Mouse (Mus musculus): Measurements from ENCODE around the gene Hbs1l. TPM values are rescaled to one million over a fixed set of nuclear protein-coding genes. Genes with fewer than 3 reads are reported as not detected.

Gene Hbs1l
- polyA plus RNA-seq, 1 experiment from 2014 or later: 125 TPM

GRCm38 (mm10) chr10:21295397-21295758 is 401 bp upstream of the Hbs1l start:
- Histone ChIP-seq H3K4me3 (ENCODE audit: low read depth, low read length) (peak overlapping the region; percentile 91), H3K4me2 (replicated peaks; ENCODE audit: low read depth, low read length) (peak overlapping the region; percentile 18; the same call in 1 of the 2 replicates), H3K9me3 (ENCODE audit: control insufficient read depth, low read length) (no peaks in the 10 kb centered on the region), H3K27me3 (ENCODE audit: control insufficient read depth, insufficient read depth, low read length) (no peaks in the 10 kb centered on the region), H3K27ac (ENCODE audit: low read depth, low read length) (no peak overlapping the region), H3K36me3 (ENCODE audit: control insufficient read depth, insufficient read depth, low read length) (peaks cover 3% of the 10 kb centered on the region; the same call in 1 of the 2 replicates), H3K9ac (ENCODE audit: low read depth, low read length) (no peak overlapping the region; the same call in 1 of the 2 replicates), H3K4me1 (replicated peaks; ENCODE audit: control insufficient read depth, insufficient read depth, low read length) (no peaks in the 10 kb centered on the region)
- DNase-seq (ENCODE audit: low spot score) (no peak), ATAC-seq (ENCODE audit: low FRiP score) (peak; percentile 55)
- WGBS: 57% methylated on average over 4 of the region's 4 CpGs

- DNase-seq (ENCODE audit: low spot score) (no peak), ATAC-seq (ENCODE audit: low FRiP score) (no peak)
- H3K9ac ChIP-seq (ENCODE audit: low read depth, low read length): no peak overlapping the region
- no peaks in the 10 kb centered on the region for H3K4me1 ChIP-seq (replicated peaks; ENCODE audit: control insufficient read depth, insufficient read depth, low read length)
- H3K9me3 ChIP-seq (ENCODE audit: control insufficient read depth, low read length): no peaks in the 10 kb centered on the region
- no peaks in the 10 kb centered on the region for H3K27me3 ChIP-seq (ENCODE audit: control insufficient read depth, insufficient read depth, low read length)
- no peak overlapping the region for H3K4me3 ChIP-seq (ENCODE audit: low read depth, low read length)
- H3K36me3 ChIP-seq (ENCODE audit: control insufficient read depth, insufficient read depth, low read length): peaks cover 3% of the 10 kb centered on the region; the same call in 1 of the 2 replicates
- 89% methylated on average over 2 of the region's 2 CpGs for WGBS
- no peak overlapping the region for H3K27ac ChIP-seq (ENCODE audit: low read depth, low read length)
- no peak overlapping the region for H3K4me2 ChIP-seq (replicated peaks; ENCODE audit: low read depth, low read length)
Measured at GRCm38 (mm10) chr10:21298972-21299371, 3.2 kb downstream of the Hbs1l start.

- 93% methylated on average over 7 of the region's 7 CpGs for WGBS
- DNase-seq (ENCODE audit: low spot score) (no peak), ATAC-seq (ENCODE audit: low FRiP score) (no peak)
- Histone ChIP-seq H3K4me1 (replicated peaks; ENCODE audit: control insufficient read depth, insufficient read depth, low read length) (no peaks in the 10 kb centered on the region), H3K27ac (ENCODE audit: low read depth, low read length) (no peak overlapping the region), H3K27me3 (ENCODE audit: control insufficient read depth, insufficient read depth, low read length) (no peaks in the 10 kb centered on the region), H3K9me3 (ENCODE audit: control insufficient read depth, low read length) (no peaks in the 10 kb centered on the region), H3K36me3 (ENCODE audit: control insufficient read depth, insufficient read depth, low read length) (peaks cover 3% of the 10 kb centered on the region; the same call in 1 of the 2 replicates), H3K4me2 (replicated peaks; ENCODE audit: low read depth, low read length) (no peak overlapping the region), H3K4me3 (ENCODE audit: low read depth, low read length) (no peak overlapping the region), H3K9ac (ENCODE audit: low read depth, low read length) (no peak overlapping the region)
Measured at GRCm38 (mm10) chr10:21301822-21302221, 6.0 kb downstream of the Hbs1l start.

- 85% methylated on average over 11 of the region's 11 CpGs for WGBS
- ATAC-seq (ENCODE audit: low FRiP score): no peak
- DNase-seq (ENCODE audit: low spot score): no peak
- H3K4me1 ChIP-seq (replicated peaks; ENCODE audit: control insufficient read depth, insufficient read depth, low read length): no peaks in the 10 kb centered on the region
- peaks cover 3% of the 10 kb centered on the region; the same call in 1 of the 2 replicates for H3K36me3 ChIP-seq (ENCODE audit: control insufficient read depth, insufficient read depth, low read length)
- no peaks in the 10 kb centered on the region for H3K27me3 ChIP-seq (ENCODE audit: control insufficient read depth, insufficient read depth, low read length)
- no peaks in the 10 kb centered on the region for H3K9me3 ChIP-seq (ENCODE audit: control insufficient read depth, low read length)
- H3K27ac ChIP-seq (ENCODE audit: low read depth, low read length): no peak overlapping the region
- H3K4me3 ChIP-seq (ENCODE audit: low read depth, low read length): no peak overlapping the region
- no peak overlapping the region for H3K9ac ChIP-seq (ENCODE audit: low read depth, low read length)
- no peak overlapping the region for H3K4me2 ChIP-seq (replicated peaks; ENCODE audit: low read depth, low read length)
Measured at GRCm38 (mm10) chr10:21304672-21305632, 9.2 kb downstream of the Hbs1l start.

- Histone ChIP-seq H3K9ac (ENCODE audit: low read depth, low read length) (no peak overlapping the region), H3K9me3 (ENCODE audit: control insufficient read depth, low read length) (no peaks in the 10 kb centered on the region), H3K4me1 (replicated peaks; ENCODE audit: control insufficient read depth, insufficient read depth, low read length) (no peaks in the 10 kb centered on the region), H3K4me2 (replicated peaks; ENCODE audit: low read depth, low read length) (no peak overlapping the region), H3K27me3 (ENCODE audit: control insufficient read depth, insufficient read depth, low read length) (no peaks in the 10 kb centered on the region), H3K36me3 (ENCODE audit: control insufficient read depth, insufficient read depth, low read length) (no peaks in the 10 kb centered on the region), H3K27ac (ENCODE audit: low read depth, low read length) (no peak overlapping the region), H3K4me3 (ENCODE audit: low read depth, low read length) (no peak overlapping the region)
- WGBS: 85% methylated on average over 4 of the region's 4 CpGs
- ATAC-seq (ENCODE audit: low FRiP score): no peak
- no peak for DNase-seq (ENCODE audit: low spot score)
Measured at GRCm38 (mm10) chr10:21313732-21314131, 18.0 kb downstream of the Hbs1l start.

GRCm38 (mm10) chr10:21316123-21316522 is 20.3 kb downstream of the Hbs1l start:
- no peaks in the 10 kb centered on the region for H3K36me3 ChIP-seq (ENCODE audit: control insufficient read depth, insufficient read depth, low read length)
- no peaks in the 10 kb centered on the region for H3K27me3 ChIP-seq (ENCODE audit: control insufficient read depth, insufficient read depth, low read length)
- H3K4me2 ChIP-seq (replicated peaks; ENCODE audit: low read depth, low read length): no peak overlapping the region
- no peaks in the 10 kb centered on the region for H3K4me1 ChIP-seq (replicated peaks; ENCODE audit: control insufficient read depth, insufficient read depth, low read length)
- H3K9me3 ChIP-seq (ENCODE audit: control insufficient read depth, low read length): no peaks in the 10 kb centered on the region
- DNase-seq (ENCODE audit: low spot score) (no peak), ATAC-seq (ENCODE audit: low FRiP score) (no peak)
- no peak overlapping the region for H3K9ac ChIP-seq (ENCODE audit: low read depth, low read length)
- WGBS: 94% methylated on average over 1 of the region's 1 CpGs
- H3K4me3 ChIP-seq (ENCODE audit: low read depth, low read length): no peak overlapping the region
- H3K27ac ChIP-seq (ENCODE audit: low read depth, low read length): no peak overlapping the region

- Histone ChIP-seq H3K4me3 (ENCODE audit: low read depth, low read length) (no peak overlapping the region), H3K4me2 (replicated peaks; ENCODE audit: low read depth, low read length) (no peak overlapping the region), H3K4me1 (replicated peaks; ENCODE audit: control insufficient read depth, insufficient read depth, low read length) (no peaks in the 10 kb centered on the region), H3K27ac (ENCODE audit: low read depth, low read length) (no peak overlapping the region), H3K9me3 (ENCODE audit: control insufficient read depth, low read length) (no peaks in the 10 kb centered on the region), H3K36me3 (ENCODE audit: control insufficient read depth, insufficient read depth, low read length) (no peaks in the 10 kb centered on the region), H3K27me3 (ENCODE audit: control insufficient read depth, insufficient read depth, low read length) (no peaks in the 10 kb centered on the region), H3K9ac (ENCODE audit: low read depth, low read length) (no peak overlapping the region)
- 93% methylated on average over 4 of the region's 4 CpGs for WGBS
- DNase-seq (ENCODE audit: low spot score) (no peak), ATAC-seq (ENCODE audit: low FRiP score) (no peak)
Measured at GRCm38 (mm10) chr10:21318250-21318649, 22.5 kb downstream of the Hbs1l start.

GRCm38 (mm10) chr10:21318996-21319395 is 23.2 kb downstream of the Hbs1l start:
- ATAC-seq (ENCODE audit: low FRiP score): no peak
- no peaks in the 10 kb centered on the region for H3K36me3 ChIP-seq (ENCODE audit: control insufficient read depth, insufficient read depth, low read length)
- H3K27ac ChIP-seq (ENCODE audit: low read depth, low read length): no peak overlapping the region
- no peak for DNase-seq (ENCODE audit: low spot score)
- no peaks in the 10 kb centered on the region for H3K9me3 ChIP-seq (ENCODE audit: control insufficient read depth, low read length)
- no peak overlapping the region for H3K4me3 ChIP-seq (ENCODE audit: low read depth, low read length)
- no peak overlapping the region for H3K4me2 ChIP-seq (replicated peaks; ENCODE audit: low read depth, low read length)
- no peaks in the 10 kb centered on the region for H3K27me3 ChIP-seq (ENCODE audit: control insufficient read depth, insufficient read depth, low read length)
- H3K9ac ChIP-seq (ENCODE audit: low read depth, low read length): no peak overlapping the region
- H3K4me1 ChIP-seq (replicated peaks; ENCODE audit: control insufficient read depth, insufficient read depth, low read length): no peaks in the 10 kb centered on the region
- WGBS: 98% methylated on average over 1 of the region's 1 CpGs

GRCm38 (mm10) chr10:21320601-21321000 is 24.8 kb downstream of the Hbs1l start:
- Histone ChIP-seq H3K4me2 (replicated peaks; ENCODE audit: low read depth, low read length) (no peak overlapping the region), H3K36me3 (ENCODE audit: control insufficient read depth, insufficient read depth, low read length) (no peaks in the 10 kb centered on the region), H3K27ac (ENCODE audit: low read depth, low read length) (no peak overlapping the region), H3K4me3 (ENCODE audit: low read depth, low read length) (no peak overlapping the region), H3K27me3 (ENCODE audit: control insufficient read depth, insufficient read depth, low read length) (no peaks in the 10 kb centered on the region), H3K4me1 (replicated peaks; ENCODE audit: control insufficient read depth, insufficient read depth, low read length) (no peaks in the 10 kb centered on the region), H3K9ac (ENCODE audit: low read depth, low read length) (no peak overlapping the region), H3K9me3 (ENCODE audit: control insufficient read depth, low read length) (no peaks in the 10 kb centered on the region)
- no peak for ATAC-seq (ENCODE audit: low FRiP score)
- WGBS: 88% methylated on average over 6 of the region's 6 CpGs
- DNase-seq (ENCODE audit: low spot score): no peak
